Mouse (Mus musculus) gastrocnemius, adult 2 months (tissue): ENCODE measurements at regions not wholly inside any gene's neighbourhood (a gene's known extent, or its start where the extent isn't known, plus 50 kb on each side); places are given as distances from the start of the nearest gene placed in this dataset.

Experiments
- DNase-seq: peaks from one replicate; pipeline ENCODE4 v3.0.0; 2022
- H3K27ac ChIP-seq: fragments of 200-600 bp; 2 replicates; pipeline ENCODE4 v1.8.1; 2022; ENCODE audit warnings: mild to moderate bottlenecking
- H3K4me3 ChIP-seq: fragments of 200-600 bp; 2 replicates; pipeline ENCODE4 v1.8.1; 2022; ENCODE audit warnings: mild to moderate bottlenecking, moderate library complexity
- CTCF ChIP-seq: fragments of 200-600 bp; IDR thresholded peaks from 2 replicates; pipeline ENCODE4 v1.8.1; 2022; ENCODE audit warnings: antibody characterized with exemption, mild to moderate bottlenecking, moderate library complexity
- intact Hi-C: fragments of 180-260 bp; cut with DNase I; formaldehyde crosslinking; loops from one replicate; pipeline ENCODE4 v1.15.1; 2025

- intact Hi-C loops: no loop called here
- no peak overlapping the region for H3K27ac ChIP-seq
- TF ChIP-seq CTCF: no peak
- no peak for DNase-seq
- H3K4me3 ChIP-seq: no peak overlapping the region
Measured at GRCm38 (mm10) chr3:41239801-41240200, 157.0 kb upstream of the Pgrmc2 start.

GRCm38 (mm10) chr3:41239246-41239645 is 156.4 kb upstream of the Pgrmc2 start:
- DNase-seq: no peak
- no peak for TF ChIP-seq CTCF
- no peak overlapping the region for H3K27ac ChIP-seq
- intact Hi-C loops: no loop called here
- no peak overlapping the region for H3K4me3 ChIP-seq

- H3K4me3 ChIP-seq: no peak overlapping the region
- no peak for DNase-seq
- intact Hi-C loops: no loop called here
- no peak overlapping the region for H3K27ac ChIP-seq
- TF ChIP-seq CTCF: no peak
Measured at GRCm38 (mm10) chr3:41238046-41238445, 155.2 kb upstream of the Pgrmc2 start.

- DNase-seq: no peak
- intact Hi-C loops: no loop called here
- TF ChIP-seq CTCF: no peak
- no peak overlapping the region for H3K27ac ChIP-seq
- no peak overlapping the region for H3K4me3 ChIP-seq
Measured at GRCm38 (mm10) chr3:41235610-41236009, 152.8 kb upstream of the Pgrmc2 start.

GRCm38 (mm10) chr3:41234994-41235393 is 152.1 kb upstream of the Pgrmc2 start:
- intact Hi-C loops: no loop called here
- DNase-seq: peak; percentile 27
- H3K27ac ChIP-seq: no peak overlapping the region
- no peak for TF ChIP-seq CTCF
- H3K4me3 ChIP-seq: no peak overlapping the region

- intact Hi-C loops: no loop called here
Measured at GRCm38 (mm10) chr3:41234191-41234590, 151.3 kb upstream of the Pgrmc2 start.

GRCm38 (mm10) chr3:41233439-41233838 is 150.6 kb upstream of the Pgrmc2 start:
- no peak for TF ChIP-seq CTCF
- no peak overlapping the region for H3K27ac ChIP-seq
- DNase-seq: no peak
- intact Hi-C loops: no loop called here
- H3K4me3 ChIP-seq: no peak overlapping the region

More at GRCm38 (mm10) chr3:41234191-41234590, 151.3 kb upstream of the Pgrmc2 start:
- Histone ChIP-seq H3K27ac (no peak overlapping the region), H3K4me3 (no peak overlapping the region)
- no peak for DNase-seq
- TF ChIP-seq CTCF: no peak

- intact Hi-C loops: no loop called here
- no peak for TF ChIP-seq CTCF
- no peak overlapping the region for H3K27ac ChIP-seq
- no peak overlapping the region for H3K4me3 ChIP-seq
- DNase-seq: no peak
Measured at GRCm38 (mm10) chr3:41230961-41231377, 148.1 kb upstream of the Pgrmc2 start.

GRCm38 (mm10) chr3:41229493-41229892 is 146.6 kb upstream of the Pgrmc2 start:
- Histone ChIP-seq H3K27ac (peak overlapping the region; percentile 79), H3K4me3 (no peak overlapping the region)
- intact Hi-C loops: loop anchor here (2.0 to 5.0 kb wide), 2 partner anchors 333 to 368 kb away; no protein-coding TSS in a partner anchor
- peak; percentile 22 for DNase-seq
- no peak for TF ChIP-seq CTCF

- H3K27ac ChIP-seq: peak overlapping the region; percentile 79
- DNase-seq: peak; percentile 74
- intact Hi-C loops: loop anchor here (2.0 to 5.0 kb wide), 2 partner anchors 334 to 369 kb away; no protein-coding TSS in a partner anchor
- peak; percentile 81 for TF ChIP-seq CTCF
- peak overlapping the region; percentile 51 for H3K4me3 ChIP-seq
Measured at GRCm38 (mm10) chr3:41228536-41228935, 145.7 kb upstream of the Pgrmc2 start.

GRCm38 (mm10) chr3:41220746-41221145 is 137.9 kb upstream of the Pgrmc2 start:
- Histone ChIP-seq H3K27ac (no peak overlapping the region), H3K4me3 (no peak overlapping the region)
- no peak for TF ChIP-seq CTCF
- no peak for DNase-seq
- intact Hi-C loops: no loop called here

- no peak for TF ChIP-seq CTCF
- Histone ChIP-seq H3K4me3 (no peak overlapping the region), H3K27ac (no peak overlapping the region)
- intact Hi-C loops: no loop called here
- DNase-seq: no peak
Measured at GRCm38 (mm10) chr3:41217770-41218169, 134.9 kb upstream of the Pgrmc2 start.

GRCm38 (mm10) chr3:41213533-41213932 is 130.7 kb upstream of the Pgrmc2 start:
- peak; percentile 31 for DNase-seq
- Histone ChIP-seq H3K27ac (peak overlapping the region; percentile 35; the same call in 1 of the 2 replicates), H3K4me3 (no peak overlapping the region)
- no peak for TF ChIP-seq CTCF
- intact Hi-C loops: no loop called here

GRCm38 (mm10) chr3:41210333-41210732 is 127.5 kb upstream of the Pgrmc2 start:
- intact Hi-C loops: no loop called here
- H3K27ac ChIP-seq: no peak overlapping the region
- TF ChIP-seq CTCF: no peak
- H3K4me3 ChIP-seq: no peak overlapping the region
- no peak for DNase-seq

GRCm38 (mm10) chr3:41202895-41203294 is 120.0 kb upstream of the Pgrmc2 start:
- no peak for DNase-seq
- TF ChIP-seq CTCF: no peak
- 0 out of 2 replicates have a peak overlapping the region, but pooled peaks have one; percentile 20 for H3K27ac ChIP-seq
- intact Hi-C loops: no loop called here
- no peak overlapping the region for H3K4me3 ChIP-seq
